Mouse (Mus musculus): ENCODE measurements around the gene Manba. TPM values are rescaled to one million over a fixed set of nuclear protein-coding genes. Genes with fewer than 3 reads are reported as not detected.

Gene Manba
- polyA plus RNA-seq, 1 experiment from 2014 or later = 9.2 TPM

GRCm38 (mm10) chr3:135607660-135608473, 122.5 kb downstream of the Manba start:
- WGBS = 59% methylated on average over 24 of the region's 24 CpGs
- H3K27me3 ChIP-seq (replicated peaks; ENCODE audit: insufficient read depth, low read length) = no peaks in the 10 kb centered on the region
- H3K27ac ChIP-seq (ENCODE audit: low read length) = 0 out of 2 replicates have a peak overlapping the region, but pooled peaks have one; percentile 54
- no peak overlapping the region for H3K9ac ChIP-seq (replicated peaks; ENCODE audit: low read depth)
- peaks cover 25% of the 10 kb centered on the region for H3K36me3 ChIP-seq (ENCODE audit: insufficient read depth, low read length)
- TF ChIP-seq CTCF (IDR thresholded peaks at IDR 0.05) (no peak), EP300 (IDR thresholded peaks at IDR 0.05) (no peak)
- H3K9me3 ChIP-seq (ENCODE audit: low read length) = no peaks in the 10 kb centered on the region
- peak overlapping the region; percentile 15; the same call in 1 of the 2 replicates for H3K4me3 ChIP-seq (ENCODE audit: low read depth, low read length)
- H3K4me1 ChIP-seq (ENCODE audit: insufficient read depth, low read depth, low read length) = 0 out of 2 replicates have a peak, but pooled peaks cover 2% of the 10 kb centered on the region
- peak overlapping the region; percentile 45 for H3K4me2 ChIP-seq (replicated peaks; ENCODE audit: low read depth, low read length)
- peak; percentile 37; the same call in 1 of the 2 replicates for ATAC-seq
- peak; percentile 45 for DNase-seq (ENCODE audit: low spot score)

GRCm38 (mm10) chr3:135610221-135610620, 124.8 kb downstream of the Manba start:
- Histone ChIP-seq H3K36me3 (ENCODE audit: insufficient read depth, low read length) (peaks cover 32% of the 10 kb centered on the region), H3K9ac (replicated peaks; ENCODE audit: low read depth) (no peak overlapping the region), H3K27me3 (replicated peaks; ENCODE audit: insufficient read depth, low read length) (no peaks in the 10 kb centered on the region), H3K27ac (ENCODE audit: low read length) (no peak overlapping the region), H3K4me3 (ENCODE audit: low read depth, low read length) (no peak overlapping the region), H3K9me3 (ENCODE audit: low read length) (no peaks in the 10 kb centered on the region), H3K4me2 (replicated peaks; ENCODE audit: low read depth, low read length) (no peak overlapping the region), H3K4me1 (ENCODE audit: insufficient read depth, low read depth, low read length) (no peaks in the 10 kb centered on the region)
- 59% methylated on average over 3 of the region's 3 CpGs for WGBS
- DNase-seq (ENCODE audit: low spot score) (no peak), ATAC-seq (no peak)
- TF ChIP-seq EP300 (IDR thresholded peaks at IDR 0.05) (no peak), CTCF (IDR thresholded peaks at IDR 0.05) (no peak)

- peaks cover 31% of the 10 kb centered on the region for H3K36me3 ChIP-seq (ENCODE audit: insufficient read depth, low read length)
- H3K9me3 ChIP-seq (ENCODE audit: low read length) = no peaks in the 10 kb centered on the region
- no peaks in the 10 kb centered on the region for H3K27me3 ChIP-seq (replicated peaks; ENCODE audit: insufficient read depth, low read length)
- H3K4me3 ChIP-seq (ENCODE audit: low read depth, low read length) = no peak overlapping the region
- ATAC-seq (no peak), DNase-seq (ENCODE audit: low spot score) (no peak)
- H3K4me1 ChIP-seq (ENCODE audit: insufficient read depth, low read depth, low read length) = no peaks in the 10 kb centered on the region
- TF ChIP-seq CTCF (IDR thresholded peaks at IDR 0.05) = no peak
- TF ChIP-seq EP300 (IDR thresholded peaks at IDR 0.05) = no peak
- H3K27ac ChIP-seq (ENCODE audit: low read length) = no peak overlapping the region
- H3K4me2 ChIP-seq (replicated peaks; ENCODE audit: low read depth, low read length) = no peak overlapping the region
- 76% methylated on average over 3 of the region's 3 CpGs for WGBS
- H3K9ac ChIP-seq (replicated peaks; ENCODE audit: low read depth) = no peak overlapping the region
Measured at GRCm38 (mm10) chr3:135614376-135614775, 129.0 kb downstream of the Manba start.

- no peak for ATAC-seq
Measured at GRCm38 (mm10) chr3:135616730-135617129, 131.3 kb downstream of the Manba start.

More at GRCm38 (mm10) chr3:135616730-135617129, 131.3 kb downstream of the Manba start:
- Histone ChIP-seq H3K4me2 (replicated peaks; ENCODE audit: low read depth, low read length) (no peak overlapping the region), H3K9me3 (ENCODE audit: low read length) (no peaks in the 10 kb centered on the region), H3K36me3 (ENCODE audit: insufficient read depth, low read length) (peaks cover 30% of the 10 kb centered on the region), H3K4me1 (ENCODE audit: insufficient read depth, low read depth, low read length) (no peaks in the 10 kb centered on the region), H3K27ac (ENCODE audit: low read length) (no peak overlapping the region), H3K27me3 (replicated peaks; ENCODE audit: insufficient read depth, low read length) (no peaks in the 10 kb centered on the region), H3K4me3 (ENCODE audit: low read depth, low read length) (no peak overlapping the region), H3K9ac (replicated peaks; ENCODE audit: low read depth) (no peak overlapping the region)
- TF ChIP-seq EP300 (IDR thresholded peaks at IDR 0.05) = no peak
- no peak for TF ChIP-seq CTCF (IDR thresholded peaks at IDR 0.05)
- WGBS = 79% methylated on average over 7 of the region's 7 CpGs
- no peak for DNase-seq (ENCODE audit: low spot score)

Other genes with a start within 250 kb of the Manba start
- 5.8 and 5.9 TPM in 2 replicates for gene Bdh2, start 204.4 kb upstream of the Manba start, polyA plus RNA-seq (2015; fragmentation: Nextera tagmentation; extraction: Ambion mirVana)
- 0.26 and 0.57 TPM in 2 replicates for gene Slc9b2, start 177.9 kb upstream of the Manba start, polyA plus RNA-seq (2015; fragmentation: Nextera tagmentation; extraction: Ambion mirVana)
- gene Slc9b1, start 137.6 kb upstream of the Manba start, polyA plus RNA-seq (2015; fragmentation: Nextera tagmentation; extraction: Ambion mirVana) = 0.26 and 0.31 TPM in 2 replicates
- gene Cisd2, start 61.7 kb upstream of the Manba start, polyA plus RNA-seq (2015; fragmentation: Nextera tagmentation; extraction: Ambion mirVana) = 34.3 and 34.8 TPM in 2 replicates
- gene Ube2d3, start 47.5 kb upstream of the Manba start, polyA plus RNA-seq (2015; fragmentation: Nextera tagmentation; extraction: Ambion mirVana) = 386 TPM in 2 replicates
- 35.9 and 40.5 TPM in 2 replicates for gene Nfkb1, start 205.9 kb downstream of the Manba start, polyA plus RNA-seq (2015; fragmentation: Nextera tagmentation; extraction: Ambion mirVana)

All from lung, postnatal 0 days (tissue).